30 mouse cellular contexts compared by ENCODE assay signal in genomic region chr2:79183034-79183630, GRCm38 (mm10).
DNase-seq lines count a peak whose midpoint lies in the region; ATAC-seq and TF ChIP-seq lines count a peak whose summit lies in the region.
"Had no signal": no experiment of that assay in that cellular context is flagged by ENCODE, and none has a peak within 500 bp of the region (broad histone marks: within the 10 kb centered on the region; RNA-seq: fewer than 3 reads in every experiment).

No protein-coding gene starts in this region.

- no peak for TF ChIP-seq CTCF in left cerebral cortex, adult 2 months (IDR thresholded peaks at IDR 0.05)
- TF ChIP-seq CTCF in stomach, postnatal 0 days (IDR thresholded peaks at IDR 0.05; ENCODE audit: low read depth) = no peak

- no peak overlapping the region for H3K4me2 ChIP-seq in stomach, embryonic 15.5 days
- no peak overlapping the region for H3K4me2 ChIP-seq in stomach, postnatal 0 days (replicated peaks; ENCODE audit: low read depth)
- H3K4me2 ChIP-seq: embryonic facial prominence, embryonic 13.5 days; forebrain, embryonic 12.5 days; heart, embryonic 12.5 days; hindbrain, embryonic 14.5 days; limb, embryonic 12.5 days; lung, embryonic 15.5 days; midbrain, embryonic 12.5 days; neural tube, embryonic 13.5 days had no signal

- H3K4me1 ChIP-seq in stomach, embryonic 15.5 days = no peaks in the 10 kb centered on the region
- no peaks in the 10 kb centered on the region for H3K4me1 ChIP-seq in stomach, postnatal 0 days (replicated peaks; ENCODE audit: control insufficient read depth, insufficient read depth)

- 46% methylated on average over 7 of the region's 7 CpGs for WGBS in stomach, embryonic 15.5 days
- 39% methylated on average over 7 of the region's 7 CpGs for WGBS in stomach, postnatal 0 days

- H3K9ac ChIP-seq in stomach, embryonic 15.5 days = no peak overlapping the region
- no peak overlapping the region for H3K9ac ChIP-seq in stomach, postnatal 0 days (ENCODE audit: low read length)
- H3K9ac ChIP-seq: embryonic facial prominence, embryonic 13.5 days; forebrain, embryonic 12.5 days; heart, embryonic 12.5 days; hindbrain, embryonic 14.5 days; limb, embryonic 12.5 days; liver, embryonic 14.5 days; lung, embryonic 15.5 days; midbrain, embryonic 12.5 days; neural tube, embryonic 13.5 days had no signal

- ATAC-seq in stomach, embryonic 15.5 days (ENCODE audit: insufficient read depth, low FRiP score, low read depth) = peak; percentile 53; the same call in 1 of the 2 replicates
- ATAC-seq in stomach, postnatal 0 days (ENCODE audit: low FRiP score, low TSS enrichment) = no peak
- ATAC-seq: CD4-positive, CD25-positive, alpha-beta regulatory T cell, adult 4 months; intestine, postnatal 0 days had no signal

- H3K36me3 ChIP-seq in stomach, embryonic 15.5 days = no peaks in the 10 kb centered on the region
- no peaks in the 10 kb centered on the region for H3K36me3 ChIP-seq in stomach, postnatal 0 days (ENCODE audit: control insufficient read depth, insufficient read depth, low read length)
- H3K36me3 ChIP-seq: embryonic facial prominence, embryonic 13.5 days; forebrain, embryonic 12.5 days; heart, embryonic 12.5 days; limb, embryonic 12.5 days; lung, embryonic 15.5 days; midbrain, embryonic 12.5 days; neural tube, embryonic 13.5 days had no signal

- intact Hi-C loops in left cerebral cortex, postnatal 4 days (cut with DNase I) = no loop called here
- intact Hi-C loops in left cerebral cortex, adult 2 months (cut with DNase I) = no loop called here

- no peaks in the 10 kb centered on the region for H3K27me3 ChIP-seq in stomach, embryonic 15.5 days (replicated peaks)
- H3K27me3 ChIP-seq in stomach, postnatal 0 days (ENCODE audit: control insufficient read depth, insufficient read depth, low read length) = no peaks in the 10 kb centered on the region
- H3K27me3 ChIP-seq: embryonic facial prominence, embryonic 13.5 days; forebrain, embryonic 12.5 days; heart, embryonic 12.5 days; limb, embryonic 12.5 days; lung, embryonic 15.5 days; megakaryocyte, embryonic 14.5 days; midbrain, embryonic 12.5 days; neural tube, embryonic 13.5 days had no signal

- no peak overlapping the region for H3K27ac ChIP-seq in left cerebral cortex, adult 2 months
- H3K27ac ChIP-seq in stomach, embryonic 15.5 days = 0 out of 2 replicates have a peak overlapping the region, but pooled peaks have one; percentile 11
- no peak overlapping the region for H3K27ac ChIP-seq in stomach, postnatal 0 days (replicated peaks)
- H3K27ac ChIP-seq: embryonic facial prominence, embryonic 13.5 days; forebrain, embryonic 12.5 days; gastrocnemius, adult 2 months; heart, adult 2 months; hindbrain, embryonic 14.5 days; limb, embryonic 12.5 days; liver, embryonic 14.5 days; lung, embryonic 15.5 days; midbrain, embryonic 12.5 days; neural tube, embryonic 13.5 days had no signal

- no peak overlapping the region for H3K4me3 ChIP-seq in left cerebral cortex, adult 2 months
- no peak overlapping the region for H3K4me3 ChIP-seq in stomach, embryonic 15.5 days (replicated peaks)
- no peak overlapping the region for H3K4me3 ChIP-seq in stomach, postnatal 0 days (ENCODE audit: low read depth, low read length)
- H3K4me3 ChIP-seq: embryonic facial prominence, embryonic 13.5 days; forebrain, embryonic 12.5 days; gastrocnemius, adult 2 months; heart, adult 2 months; heart, embryonic 12.5 days; limb, embryonic 12.5 days; lung, embryonic 15.5 days; megakaryocyte, embryonic 14.5 days; midbrain, embryonic 12.5 days; neural tube, embryonic 13.5 days had no signal

- TF ChIP-seq EP300 in stomach, postnatal 0 days (optimal IDR thresholded peaks at IDR 0.05) = no peak

- no peaks in the 10 kb centered on the region for H3K9me3 ChIP-seq in stomach, embryonic 15.5 days
- H3K9me3 ChIP-seq in stomach, postnatal 0 days (ENCODE audit: control insufficient read depth, low read length) = no peaks in the 10 kb centered on the region
- H3K9me3 ChIP-seq: embryonic facial prominence, embryonic 13.5 days; forebrain, embryonic 12.5 days; heart, embryonic 12.5 days; limb, embryonic 12.5 days; lung, embryonic 15.5 days; megakaryocyte, embryonic 14.5 days; midbrain, embryonic 12.5 days; neural tube, embryonic 13.5 days had no signal

- DNase-seq in left cerebral cortex, postnatal 4 days = peak; percentile 6
- no peak for DNase-seq in left cerebral cortex, adult 2 months (ENCODE audit: extremely low spot score in 1 of 2, low spot score in 2 of 2)
- DNase-seq in stomach, postnatal 0 days (ENCODE audit: low spot score) = no peak
- peak; percentile 17 to 45 for DNase-seq in lung, postnatal 4 days
- DNase-seq in liver = no peak
- DNase-seq in spleen, adult 12 weeks (ENCODE audit: low spot score) = no peak
- DNase-seq: adrenal gland, postnatal 14 days; cerebellum, adult 11-12 months; cerebellum, adult 9-11 months; embryo, embryonic 11 days; gastrocnemius, adult 2 months; heart, adult 2 months; kidney, adult 9 months; kidney, postnatal 10 days; layer of hippocampus, postnatal 36 days; thymus, adult 2 months; thymus, postnatal 4 days had no signal

Comparison
In these comparisons a context has a peak if more than half of its experiments do, and no peak if none do; other contexts are left out.
1. DNase-seq: peak in left cerebral cortex, postnatal 4 days (single experiment) and lung, postnatal 4 days (2 of 2); none in left cerebral cortex, adult 2 months (0 of 2), stomach, postnatal 0 days (single experiment), liver (single experiment) and spleen, adult 12 weeks (single experiment).